Mouse (Mus musculus) CD8-positive naive resting alpha-beta T cell, adult 2 months (primary cell): ENCODE measurements around the gene Ramp1.

Source experiments
- DNase-seq, 2 experiments: peaks; one replicate each; pipeline ENCODE4 v3.0.0; 2022; ENCODE audit warnings: low read depth in 2 of 2, low spot score in 2 of 2

Ramp1 gene

GRCm38 (mm10) chr1:91199793-91200192, 20.2 kb downstream of the Ramp1 start:
- DNase-seq = no peak

- DNase-seq = no peak
Measured at GRCm38 (mm10) chr1:91201122-91201521, 21.5 kb downstream of the Ramp1 start.

GRCm38 (mm10) chr1:91204221-91204765, 24.7 kb downstream of the Ramp1 start:
- no peak for DNase-seq

GRCm38 (mm10) chr1:91205651-91206050, 26.0 kb downstream of the Ramp1 start:
- DNase-seq = no peak

GRCm38 (mm10) chr1:91206336-91206735, 26.7 kb downstream of the Ramp1 start:
- DNase-seq = no peak

GRCm38 (mm10) chr1:91206873-91207272, 27.3 kb downstream of the Ramp1 start:
- DNase-seq = no peak

GRCm38 (mm10) chr1:91207334-91208074, 27.9 kb downstream of the Ramp1 start:
- no peak for DNase-seq

GRCm38 (mm10) chr1:91209343-91209742, 29.7 kb downstream of the Ramp1 start:
- DNase-seq = no peak

GRCm38 (mm10) chr1:91209785-91210184, 30.2 kb downstream of the Ramp1 start:
- no peak for DNase-seq

GRCm38 (mm10) chr1:91211099-91211498, 31.5 kb downstream of the Ramp1 start:
- peak; percentile 47 to 65 for DNase-seq

- no peak for DNase-seq
Measured at GRCm38 (mm10) chr1:91211591-91212008, 32.0 kb downstream of the Ramp1 start.

GRCm38 (mm10) chr1:91215264-91215663, 35.6 kb downstream of the Ramp1 start:
- DNase-seq = no peak

GRCm38 (mm10) chr1:91215981-91216380, 36.4 kb downstream of the Ramp1 start:
- no peak for DNase-seq

GRCm38 (mm10) chr1:91216504-91217267, 37.1 kb downstream of the Ramp1 start:
- DNase-seq = no peak

- no peak for DNase-seq
Measured at GRCm38 (mm10) chr1:91219641-91220321, 40.2 kb downstream of the Ramp1 start.

- no peak for DNase-seq
Measured at GRCm38 (mm10) chr1:91220322-91220672, 40.7 kb downstream of the Ramp1 start.

GRCm38 (mm10) chr1:91226562-91226961, 46.9 kb downstream of the Ramp1 start:
- no peak for DNase-seq

- no peak for DNase-seq
Measured at GRCm38 (mm10) chr1:91227381-91228054, 47.9 kb downstream of the Ramp1 start.

- DNase-seq = no peak
Measured at GRCm38 (mm10) chr1:91231142-91231541, 51.5 kb downstream of the Ramp1 start.

- DNase-seq = no peak
Measured at GRCm38 (mm10) chr1:91231896-91232295, 52.3 kb downstream of the Ramp1 start.

GRCm38 (mm10) chr1:91235395-91235794, 55.8 kb downstream of the Ramp1 start:
- no peak for DNase-seq
